Comparison of ENCODE assay signal across 8 mouse cellular contexts in genomic region chr9:71485475-71486094, GRCm38 (mm10). TPM values are rescaled to one million over a fixed set of nuclear protein-coding genes. Genes with fewer than 3 reads are reported as not detected.
A peak's percentile ranks its signal among the peaks of the same experiment; 100 is the strongest.
DNase-seq lines count a peak whose midpoint lies in the region; ATAC-seq and TF ChIP-seq lines count a peak whose summit lies in the region.

Gene Polr2m (minus strand): TSS chr9:71485935.

- peak within 1 kb of the TSS; percentile 100 for H3K27ac ChIP-seq in gastrocnemius, adult 2 months
- H3K27ac ChIP-seq in hindbrain, postnatal 0 days = peak within 1 kb of the TSS; percentile 96
- peak within 1 kb of the TSS; percentile 95 for H3K27ac ChIP-seq in left cerebral cortex, adult 2 months

- peak within 1 kb of the TSS; percentile 78 for H3K4me2 ChIP-seq in hindbrain, postnatal 0 days (ENCODE audit: low read depth, low read length)

- H3K27me3 ChIP-seq in hindbrain, postnatal 0 days (ENCODE audit: insufficient read depth, low read length) = 0 out of 2 replicates have a peak, but pooled peaks cover 5% of the 10 kb centered on the region

- intact Hi-C loops in gastrocnemius, adult 2 months (cut with DNase I) = no loop called here
- intact Hi-C loops in left cerebral cortex, adult 2 months (cut with DNase I) = no loop called here

- H3K36me3 ChIP-seq in hindbrain, postnatal 0 days (ENCODE audit: insufficient read depth, low read length) = peaks cover 26% of the 10 kb centered on the region

- H3K4me1 ChIP-seq in hindbrain, postnatal 0 days (ENCODE audit: insufficient read depth, low read length) = peaks cover 6% of the 10 kb centered on the region; the same call in 1 of the 2 replicates

- peak; percentile 96 for DNase-seq in ZHBTc4 (ENCODE audit: low read depth, low spot score)
- peak; percentile 96 for DNase-seq in gastrocnemius, adult 2 months
- DNase-seq in hindbrain, postnatal 0 days (ENCODE audit: low spot score) = peak; percentile 97
- peak; percentile 91 to 93 for DNase-seq in left cerebral cortex, adult 2 months (ENCODE audit: extremely low spot score in 1 of 2, low spot score in 2 of 2)
- peak; percentile 95 for DNase-seq in right cerebral cortex, adult 2 months (ENCODE audit: low spot score in 2 of 2)
- peak; percentile 95 for DNase-seq in urinary bladder, postnatal 14 days (ENCODE audit: low spot score)

- peak within 1 kb of the TSS; percentile 92 for H3K4me3 ChIP-seq in gastrocnemius, adult 2 months
- peak within 1 kb of the TSS; percentile 98 for H3K4me3 ChIP-seq in hindbrain, postnatal 0 days (ENCODE audit: low read length)
- peak within 1 kb of the TSS; percentile 81 for H3K4me3 ChIP-seq in left cerebral cortex, adult 2 months

- H3K9me3 ChIP-seq in hindbrain, postnatal 0 days (ENCODE audit: low read length) = no peaks in the 10 kb centered on the region

- WGBS in hindbrain, postnatal 0 days = under 1% methylated on average over 70 of the region's 70 CpGs

- no peak for TF ChIP-seq CTCF in gastrocnemius, adult 2 months (IDR thresholded peaks at IDR 0.05)
- no peak for TF ChIP-seq CTCF in hindbrain, postnatal 0 days (IDR thresholded peaks at IDR 0.05; ENCODE audit: low read depth)
- no peak for TF ChIP-seq CTCF in left cerebral cortex, adult 2 months (IDR thresholded peaks at IDR 0.05)

- peak; percentile 99 for ATAC-seq in common myeloid progenitor, adult 5-6 weeks (replicated peaks; ENCODE audit: low read depth, poor library complexity, severe bottlenecking)
- peak; percentile 98 for ATAC-seq in hindbrain, postnatal 0 days
- ATAC-seq in megakaryocyte, adult 5-6 weeks (ENCODE audit: poor library complexity, severe bottlenecking) = peak; percentile 98

- H3K9ac ChIP-seq in hindbrain, postnatal 0 days (replicated peaks; ENCODE audit: low read length) = peak within 1 kb of the TSS; percentile 99

RNA-seq across cellular contexts. Expression of gene Polr2m, which starts in this region (rescaled TPM):
- 176 and 208 TPM in 2 replicates for total RNA-seq in common myeloid progenitor, adult 5-6 weeks (2017)
- total RNA-seq in gastrocnemius, adult 2 months (2021) = 100 to 1,000 TPM; 198 to 274 TPM
- 187 and 814 TPM in 2 replicates for total RNA-seq in hindbrain, postnatal 0 days (2014; rRNA removed)
- 291 and 293 TPM in 2 replicates for polyA plus RNA-seq in hindbrain, postnatal 0 days (2015; fragmentation: Nextera tagmentation; extraction: Ambion mirVana)
- 100 to 1,000 TPM; 193 to 194 TPM for total RNA-seq in left cerebral cortex, adult 2 months (2021)
- 62.7 and 63.7 TPM in 2 replicates for total RNA-seq in megakaryocyte, adult 5-6 weeks (2015)
- 92.6 and 107 TPM in 2 replicates for total RNA-seq in megakaryocyte, adult 5-6 weeks (2017)

Comparison
In these comparisons a context has a peak if more than half of its experiments do, and no peak if none do; other contexts are left out.
1. Peak in every context shown above with its lines: DNase-seq, ATAC-seq, H3K4me3 ChIP-seq and H3K27ac ChIP-seq.